Mouse (Mus musculus): ENCODE results near the gene Mettl7b. TPM values are rescaled to one million over a fixed set of nuclear protein-coding genes. Genes with fewer than 3 reads are reported as not detected.

The Mettl7b gene
- polyA plus RNA-seq (2017; shearing (Covaris generic)) = not detected

GRCm38 (mm10) chr10:128960590-128961584, at the start of gene Mettl7b:
TSS of gene Mettl7b (minus strand) at chr10:128960988.

GRCm38 (mm10) chr10:129010288-129010841, 49.6 kb upstream of the Mettl7b start, which contains the start of gene Olfr763:
TSS of gene Olfr763 (plus strand) at chr10:129010791.

GRCm38 (mm10) chr10:128989131-128989530, 28.3 kb upstream of the Mettl7b start, which contains the start of gene Olfr9:
TSS of gene Olfr9 (plus strand) at chr10:128989431.

GRCm38 (mm10) chr10:128933574-128933973, 27.2 kb downstream of the Mettl7b start, which contains the start of gene Itga7:
TSS of gene Itga7 (plus strand) at chr10:128933818.

GRCm38 (mm10) chr10:128923935-128924334, 36.9 kb downstream of the Mettl7b start, which contains the start of gene Bloc1s1:
TSS of gene Bloc1s1 (minus strand) at chr10:128924035.

GRCm38 (mm10) chr10:128922822-128923012, 38.1 kb downstream of the Mettl7b start, which contains the start of gene Rdh5:
TSS of gene Rdh5 (minus strand) at chr10:128922888.

Other genes with a start within 250 kb of the Mettl7b start
- 777 TPM for gene Dgka, start 216.1 kb downstream of the Mettl7b start, polyA plus RNA-seq (2017; shearing (Covaris generic))
- 41.7 TPM for gene Pym1, start 213.1 kb downstream of the Mettl7b start, polyA plus RNA-seq (2017; shearing (Covaris generic))
- gene Mmp19, start 170.1 kb downstream of the Mettl7b start, polyA plus RNA-seq (2017; shearing (Covaris generic)) = 0.12 TPM
- 132 TPM for gene Dnajc14, start 156.9 kb downstream of the Mettl7b start, polyA plus RNA-seq (2017; shearing (Covaris generic))
- 6.7 TPM for gene Tmem198b, start 156.6 kb downstream of the Mettl7b start, polyA plus RNA-seq (2017; shearing (Covaris generic))
- gene Sarnp, start 143.7 kb downstream of the Mettl7b start, polyA plus RNA-seq (2017; shearing (Covaris generic)) = 152 TPM
- gene Ormdl2, start 139.3 kb downstream of the Mettl7b start, polyA plus RNA-seq (2017; shearing (Covaris generic)) = 77.1 TPM
- 1.4 TPM for gene Gdf11, start 69.3 kb downstream of the Mettl7b start, polyA plus RNA-seq (2017; shearing (Covaris generic))
- 0.51 TPM for gene Cd63, start 60.0 kb downstream of the Mettl7b start, polyA plus RNA-seq (2017; shearing (Covaris generic))
- gene Rdh5, start 38.1 kb downstream of the Mettl7b start, polyA plus RNA-seq (2017; shearing (Covaris generic)) = 17.8 TPM
- gene Bloc1s1, start 37.0 kb downstream of the Mettl7b start, polyA plus RNA-seq (2017; shearing (Covaris generic)) = 198 TPM
- gene Itga7, start 27.2 kb downstream of the Mettl7b start, polyA plus RNA-seq (2017; shearing (Covaris generic)) = 8.2 TPM
- gene Olfr9, start 28.4 kb upstream of the Mettl7b start, polyA plus RNA-seq (2017; shearing (Covaris generic)) = not detected
- not detected for gene Olfr763, start 49.8 kb upstream of the Mettl7b start, polyA plus RNA-seq (2017; shearing (Covaris generic))
- gene Olfr764-ps1, start 78.9 kb upstream of the Mettl7b start, polyA plus RNA-seq (2017; shearing (Covaris generic)) = not detected
- gene Olfr765, start 89.0 kb upstream of the Mettl7b start, polyA plus RNA-seq (2017; shearing (Covaris generic)) = not detected
- gene Olfr766-ps1, start 108.0 kb upstream of the Mettl7b start, polyA plus RNA-seq (2017; shearing (Covaris generic)) = not detected
- gene Olfr767, start 121.9 kb upstream of the Mettl7b start, polyA plus RNA-seq (2017; shearing (Covaris generic)) = not detected
- not detected for gene Olfr768, start 138.4 kb upstream of the Mettl7b start, polyA plus RNA-seq (2017; shearing (Covaris generic))
- not detected for gene Olfr769, start 156.9 kb upstream of the Mettl7b start, polyA plus RNA-seq (2017; shearing (Covaris generic))
- gene Olfr770, start 178.0 kb upstream of the Mettl7b start, polyA plus RNA-seq (2017; shearing (Covaris generic)) = not detected
- not detected for gene Olfr771, start 203.8 kb upstream of the Mettl7b start, polyA plus RNA-seq (2017; shearing (Covaris generic))
- gene Olfr772, start 216.9 kb upstream of the Mettl7b start, polyA plus RNA-seq (2017; shearing (Covaris generic)) = not detected
- gene Olfr773, start 226.4 kb upstream of the Mettl7b start, polyA plus RNA-seq (2017; shearing (Covaris generic)) = not detected